Mouse (Mus musculus): ENCODE results near the gene Itpk1. TPM values are rescaled to one million over a fixed set of nuclear protein-coding genes. Genes with fewer than 3 reads are reported as not detected.
A peak's percentile ranks its signal among the peaks of the same experiment; 100 is the strongest.

The Itpk1 gene
- total RNA-seq, 1 experiment from 2014 or later: 72.0 TPM

GRCm38 (mm10) chr12:102593699-102594098 lies 111.0 kb downstream of the Itpk1 start:
- peak; percentile 81 for DNase-seq

GRCm38 (mm10) chr12:102590711-102591360 lies 113.9 kb downstream of the Itpk1 start:
- DNase-seq: no peak

- no peak for DNase-seq
These were observed 117.6 kb downstream of the Itpk1 start for GRCm38 (mm10) chr12:102587106-102587505.

GRCm38 (mm10) chr12:102586286-102586881 lies 118.3 kb downstream of the Itpk1 start:
- no peak for DNase-seq

GRCm38 (mm10) chr12:102585390-102585789 lies 119.3 kb downstream of the Itpk1 start:
- peak; percentile 59 for DNase-seq

- no peak for DNase-seq
These were observed 122.3 kb downstream of the Itpk1 start for GRCm38 (mm10) chr12:102582441-102582840.

GRCm38 (mm10) chr12:102581579-102582196 lies 123.0 kb downstream of the Itpk1 start:
- DNase-seq: peak; percentile 3

- DNase-seq: peak; percentile 89
These were observed 125.7 kb downstream of the Itpk1 start for GRCm38 (mm10) chr12:102579041-102579440.

GRCm38 (mm10) chr12:102576659-102577398 lies 127.9 kb downstream of the Itpk1 start:
- DNase-seq: no peak

GRCm38 (mm10) chr12:102575541-102576329 lies 129.0 kb downstream of the Itpk1 start:
- no peak for DNase-seq

GRCm38 (mm10) chr12:102573036-102573435 lies 131.7 kb downstream of the Itpk1 start:
- no peak for DNase-seq

GRCm38 (mm10) chr12:102571666-102572065 lies 133.1 kb downstream of the Itpk1 start:
- no peak for DNase-seq

- DNase-seq: peak; percentile 54
These were observed 134.0 kb downstream of the Itpk1 start for GRCm38 (mm10) chr12:102570734-102571133.

- DNase-seq: no peak
These were observed 134.6 kb downstream of the Itpk1 start for GRCm38 (mm10) chr12:102570111-102570510.

- DNase-seq: no peak
These were observed 136.5 kb downstream of the Itpk1 start for GRCm38 (mm10) chr12:102568219-102568618.

GRCm38 (mm10) chr12:102566951-102567350 lies 137.8 kb downstream of the Itpk1 start:
- DNase-seq: no peak

- DNase-seq: no peak
These were observed 139.6 kb downstream of the Itpk1 start for GRCm38 (mm10) chr12:102565086-102565485.

GRCm38 (mm10) chr12:102557372-102557771 lies 147.4 kb downstream of the Itpk1 start:
- no peak for DNase-seq

GRCm38 (mm10) chr12:102555850-102556249 lies 148.9 kb downstream of the Itpk1 start:
- DNase-seq: no peak

- DNase-seq: peak; percentile 90
These were observed 149.8 kb downstream of the Itpk1 start, which contains the start of gene Chga for GRCm38 (mm10) chr12:102554721-102555516. Gene Chga (plus strand): TSS chr12:102554969.

- DNase-seq: peak; percentile 50
These were observed 150.9 kb downstream of the Itpk1 start for GRCm38 (mm10) chr12:102553705-102554275.

Measured in adrenal gland, postnatal 14 days (tissue).